Mouse (Mus musculus) stomach, postnatal 0 days (tissue): ENCODE data around the gene Gm45062.

Experiments
- CTCF ChIP-seq: IDR thresholded peaks from 2 replicates; pipeline ENCODE4 v1.5.1; 2016; ENCODE audit warnings: antibody characterized with exemption, low read depth, mild to moderate bottlenecking, moderate library complexity
- EP300 ChIP-seq: optimal IDR thresholded peaks from 2 replicates; pipeline ENCODE3; 2016; ENCODE audit warnings: antibody characterized with exemption

DNA sequence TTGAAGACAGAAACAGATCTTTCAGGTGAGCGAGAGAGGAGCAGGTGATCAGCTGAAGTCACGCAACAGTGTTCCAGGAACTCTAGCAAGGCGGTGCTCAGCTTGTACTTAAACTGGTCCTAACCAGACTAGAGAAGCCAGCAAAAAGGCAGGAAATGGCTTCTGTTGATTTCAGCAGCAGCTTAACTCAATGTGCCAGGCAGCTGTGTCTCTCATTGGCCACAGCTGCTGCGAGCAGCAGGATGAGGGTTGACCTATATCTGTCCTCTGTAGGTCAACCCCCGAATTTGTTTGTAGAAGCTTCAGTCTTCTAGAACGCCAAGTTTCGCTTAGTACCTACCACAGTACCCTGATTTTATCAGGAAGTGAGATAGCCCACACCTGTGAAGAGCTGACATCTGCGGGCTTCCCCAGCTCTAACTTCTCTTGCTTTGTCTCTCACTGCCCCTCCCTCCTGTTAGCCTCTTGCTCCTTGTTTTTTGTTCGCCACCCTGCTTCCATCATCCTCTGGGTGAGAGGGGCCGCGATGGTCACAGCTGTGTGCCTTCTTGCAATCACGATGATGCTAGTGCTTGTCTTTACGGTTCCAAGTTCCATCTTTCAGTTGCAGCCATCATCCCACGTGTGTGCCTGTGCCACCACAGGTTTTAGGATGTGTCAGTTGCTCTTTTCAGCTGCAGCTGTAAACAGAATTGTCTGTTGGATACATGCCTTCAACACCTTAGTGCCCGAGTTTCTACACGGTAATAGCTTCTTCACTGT is 226.3 kb downstream of the Gm45062 start:
- TF ChIP-seq EP300 (no peak), CTCF (no peak)
